Mouse (Mus musculus) CH12.LX (cell line): ENCODE data around the gene Trpm3. TPM values are rescaled to one million over a fixed set of nuclear protein-coding genes. Genes with fewer than 3 reads are reported as not detected.

Source experiments
- DNase-seq: peaks from one replicate; pipeline ENCODE4 v3.0.0-alpha.2; 2013; ENCODE audit errors: extremely low read depth
- H3K27ac ChIP-seq: 2 replicates; pipeline ENCODE4 v1.5.1; 2012; ENCODE audit warnings: low read depth, mild to moderate bottlenecking, control low read depth, moderate library complexity; ENCODE audit not compliant: insufficient read depth
- H3K27me3 ChIP-seq: replicated peaks from 2 replicates; pipeline ENCODE3; 2012; ENCODE audit warnings: inconsistent platforms
- H3K36me3 ChIP-seq, 2 experiments: replicated peaks in 1 of 2; 2 replicates each; pipeline versions ENCODE3 to v1.6.1; 2012; ENCODE audit warnings: inconsistent platforms in 1 of 2, low read length in 1 of 2, mild to moderate bottlenecking in 1 of 2, mixed read lengths in 1 of 2, moderate library complexity in 1 of 2; ENCODE audit not compliant: control insufficient read depth in 1 of 2, insufficient read depth in 1 of 2
- H3K4me1 ChIP-seq, 2 experiments: 2 replicates each; pipeline ENCODE4 v1.6.1; 2012; ENCODE audit warnings: inconsistent platforms in 1 of 2, moderate library complexity in 1 of 2; ENCODE audit not compliant: insufficient read depth in 2 of 2, control insufficient read depth in 1 of 2
- H3K4me2 ChIP-seq: 2 replicates; pipeline ENCODE4 v1.6.1; 2012; ENCODE audit warnings: low read depth, mild to moderate bottlenecking, control low read depth; ENCODE audit not compliant: poor library complexity, insufficient read depth, severe bottlenecking
- H3K4me3 ChIP-seq, 3 experiments: fragments of 150-350 bp in 1 of 3; sonication (generic) in 1 of 3; replicated peaks in 1 of 3; 2 replicates each; pipeline versions ENCODE3 to v1.5.1; 2011 to 2012; ENCODE audit warnings: low read depth in 2 of 3, low read length in 2 of 3, mild to moderate bottlenecking in 2 of 3, moderate library complexity in 2 of 3, control low read depth in 1 of 3, improper control_type of control experiment in 1 of 3, inconsistent platforms in 1 of 3, mixed read lengths in 1 of 3; ENCODE audit not compliant: poor library complexity in 1 of 3
- H3K79me2 ChIP-seq: replicated peaks from 2 replicates; pipeline ENCODE4 v1.6.1; 2012; ENCODE audit warnings: mild to moderate bottlenecking, moderate library complexity; ENCODE audit not compliant: control insufficient read depth, poor library complexity, insufficient read depth, severe bottlenecking; ENCODE audit errors: extremely low read depth
- H3K9ac ChIP-seq: 2 replicates; pipeline ENCODE4 v1.6.1; 2012; ENCODE audit warnings: low read depth, mild to moderate bottlenecking, control low read depth, moderate library complexity; ENCODE audit not compliant: insufficient read depth
- H3K9me3 ChIP-seq: replicated peaks from 2 replicates; pipeline ENCODE3; 2012; ENCODE audit warnings: low read length, inconsistent platforms, mixed read lengths
- CHD1 ChIP-seq: IDR thresholded peaks from 2 replicates; pipeline ENCODE4 v1.6.1; 2012; ENCODE audit warnings: low read depth, low read length, improper control_type of control experiment, inconsistent platforms
- CTCF ChIP-seq, 2 experiments: IDR thresholded peaks in 1 of 2; conservative IDR thresholded peaks in 1 of 2; 2 replicates each; pipeline ENCODE4 v1.5.1; 2011 to 2012; ENCODE audit warnings: low read depth in 2 of 2, low read length in 2 of 2, improper control_type of control experiment in 1 of 2, inconsistent platforms in 1 of 2, mild to moderate bottlenecking in 1 of 2, moderate library complexity in 1 of 2
- E2F4 ChIP-seq: IDR thresholded peaks from 2 replicates; pipeline ENCODE4 v1.6.1; 2011; ENCODE audit warnings: low read depth, low read length, improper control_type of control experiment; ENCODE audit not compliant: insufficient replicate concordance
- ELF1 ChIP-seq: IDR thresholded peaks from 2 replicates; pipeline ENCODE4 v1.6.1; 2014; ENCODE audit warnings: low read depth, mild to moderate bottlenecking, inconsistent platforms, low read length, improper control_type of control experiment
- KAT2A ChIP-seq: IDR thresholded peaks from 2 replicates; pipeline ENCODE4 v1.6.1; 2012; ENCODE audit warnings: low read length, improper control_type of control experiment, inconsistent platforms; ENCODE audit not compliant: insufficient replicate concordance
- MAFK ChIP-seq: IDR thresholded peaks from 2 replicates; pipeline ENCODE4 v1.6.1; 2011; ENCODE audit warnings: low read length, improper control_type of control experiment; ENCODE audit not compliant: insufficient replicate concordance
- MAZ ChIP-seq: IDR thresholded peaks from 2 replicates; pipeline ENCODE4 v1.6.1; 2012; ENCODE audit warnings: low read depth, mild to moderate bottlenecking, inconsistent platforms, low read length, improper control_type of control experiment, moderate library complexity
- RAD21 ChIP-seq: IDR thresholded peaks from 2 replicates; pipeline ENCODE4 v1.6.1; 2011; ENCODE audit warnings: low read depth, mild to moderate bottlenecking, low read length, improper control_type of control experiment, moderate library complexity
- RCOR1 ChIP-seq: conservative IDR thresholded peaks from 2 replicates; pipeline ENCODE4 v1.6.1; 2012; ENCODE audit warnings: low read depth, mild to moderate bottlenecking, inconsistent platforms, low read length, improper control_type of control experiment
- SMC3 ChIP-seq: IDR thresholded peaks from 2 replicates; pipeline ENCODE4 v1.6.1; 2011; ENCODE audit warnings: low read depth, low read length, improper control_type of control experiment
- USF1 ChIP-seq: IDR thresholded peaks from 2 replicates; pipeline ENCODE4 v1.6.1; 2014; ENCODE audit warnings: low read depth, mild to moderate bottlenecking, inconsistent platforms, low read length, improper control_type of control experiment
- ZKSCAN1 ChIP-seq: IDR thresholded peaks from 2 replicates; pipeline ENCODE4 v1.6.1; 2012; ENCODE audit warnings: low read depth, inconsistent platforms, low read length, improper control_type of control experiment, borderline replicate concordance
- dilution Hi-C: fragments of 300-500 bp; cut with MboI; formaldehyde crosslinking; loops from 2 replicates; pipeline ENCODE4 v1.14.3; 2020; ENCODE audit warnings: low sequenced_read_pairs; ENCODE audit not compliant: extremely low pct_unique_long_range_greater_than_20kb, extremely low pct_ligation_motif_present
- in situ Hi-C: fragments of 300-500 bp; cut with MboI; formaldehyde crosslinking; loops from 3 replicates; pipeline ENCODE4 v1.14.3; 2019; ENCODE audit warnings: low sequenced_read_pairs, low pct_ligation_motif_present, low pct_unique_long_range_greater_than_20kb, mixed read lengths
- polyA plus RNA-seq: library from polyadenylated mRNA; unstranded; fragments of >175 nt; gene quantifications from 2 replicates; pipeline ENCODE4 v1.2.1, GENCODE M21; 2012; ENCODE audit warnings: low read depth; ENCODE audit not compliant: insufficient read length
- total RNA-seq, 2 experiments: library from RNA; depleted of rRNA; stranded (reverse); fragments of 300-350 nt in 1 of 2; fragments of >200 nt in 1 of 2; gene quantifications; 2 replicates each; pipeline ENCODE4 v1.2.3; 2012 to 2014

Trpm3 gene
- total and polyA plus RNA-seq, 3 experiments: 0.01 TPM; not detected in 2

DNA sequence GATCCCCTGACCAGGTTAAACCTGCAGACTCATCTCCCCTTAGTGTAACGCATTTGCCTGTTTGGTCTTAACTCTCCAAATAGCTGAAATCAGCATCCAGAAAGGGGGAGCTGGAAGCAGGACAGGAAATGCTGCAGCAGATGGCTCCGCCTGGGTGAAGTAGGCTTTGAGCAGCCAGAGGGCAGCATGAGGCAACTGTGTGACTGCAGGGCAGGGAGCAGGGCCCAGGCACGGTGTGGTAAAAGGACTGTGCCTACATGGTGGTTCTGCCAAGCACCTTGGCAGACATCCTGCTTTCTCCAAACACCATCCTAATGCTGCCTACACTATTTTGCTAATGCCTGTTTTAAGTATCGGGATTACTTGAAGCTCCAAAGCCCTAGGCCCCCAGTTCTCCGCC, 801.6 kb downstream of the Trpm3 start:
- H3K9me3 ChIP-seq: no peaks in the 10 kb centered on the region
- H3K4me2 ChIP-seq: no peak overlapping the region
- no peaks in the 10 kb centered on the region for H3K4me1 ChIP-seq
- DNase-seq: no peak
- H3K27ac ChIP-seq: no peak overlapping the region
- no peaks in the 10 kb centered on the region for H3K79me2 ChIP-seq
- in situ Hi-C loops: no loop called here
- H3K9ac ChIP-seq: no peak overlapping the region
- H3K27me3 ChIP-seq: no peaks in the 10 kb centered on the region
- TF ChIP-seq ZKSCAN1 (no peak), RCOR1 (no peak), CTCF (conservative IDR thresholded peaks at IDR 0.05 in 1 of 2, IDR thresholded peaks at IDR 0.05 in 1 of 2; ENCODE audit: low read depth in 2 of 2, low read length in 2 of 2) (peak in 1 of 2 experiments; percentile 46; a peak in 2 of 4 replicates), RAD21 (peak; percentile 35), SMC3 (peak; percentile 37)
- TF ChIP-seq, all 38 proteins: peak for 3
- dilution Hi-C loops: no loop called here
- Histone ChIP-seq H3K36me3 (no peaks in the 10 kb centered on the region), H3K4me3 (no peak overlapping the region)

DNA sequence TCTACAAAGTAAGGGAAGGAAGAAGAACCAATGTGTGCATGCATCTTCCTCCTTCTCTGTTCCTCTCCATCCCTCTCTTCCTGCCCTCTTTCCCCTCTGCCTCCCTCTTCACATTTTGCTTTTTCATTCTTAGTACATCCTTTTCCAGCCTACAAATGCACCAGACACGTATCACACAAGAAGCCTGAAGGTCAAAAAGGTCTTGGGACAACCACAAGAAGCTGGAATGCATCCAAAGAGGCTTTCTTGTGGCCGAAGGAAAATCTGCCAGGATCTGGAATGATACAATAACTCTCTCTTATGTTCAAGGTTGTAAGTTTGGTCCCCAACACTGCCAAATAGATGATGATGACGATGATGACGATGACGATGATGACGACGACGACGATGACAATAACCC, 802.1 kb downstream of the Trpm3 start:
- Histone ChIP-seq H3K27ac (no peak overlapping the region), H3K9ac (no peak overlapping the region), H3K79me2 (no peaks in the 10 kb centered on the region), H3K4me2 (no peak overlapping the region), H3K9me3 (no peaks in the 10 kb centered on the region), H3K4me3 (no peak overlapping the region), H3K27me3 (no peaks in the 10 kb centered on the region), H3K36me3 (no peaks in the 10 kb centered on the region), H3K4me1 (no peaks in the 10 kb centered on the region)
- in situ Hi-C loops: no loop called here
- DNase-seq: no peak
- dilution Hi-C loops: no loop called here
- TF ChIP-seq ELF1 (no peak), MAZ (no peak), ZKSCAN1 (no peak), CHD1 (no peak), KAT2A (no peak), E2F4 (no peak)

DNA sequence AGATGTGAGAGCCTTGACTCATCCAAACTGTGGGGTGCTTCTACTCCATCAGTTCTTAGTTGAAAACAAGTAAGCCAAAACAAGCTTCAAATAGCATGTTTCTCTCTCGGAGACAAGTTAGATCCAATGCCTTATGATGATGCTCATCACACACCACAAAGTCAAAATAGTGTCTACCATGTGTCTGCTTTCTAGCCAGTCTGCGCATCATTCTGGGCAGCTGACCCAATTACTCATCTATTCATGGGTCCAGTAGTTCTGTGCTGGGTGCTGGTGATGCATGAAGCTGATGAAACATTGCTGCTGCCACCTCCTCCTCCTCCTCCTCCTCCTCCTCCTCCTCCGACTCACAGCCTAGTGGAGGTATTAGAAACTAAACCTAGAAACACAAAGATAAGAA, 813.6 kb downstream of the Trpm3 start:
- Histone ChIP-seq H3K27me3 (no peaks in the 10 kb centered on the region), H3K36me3 (no peaks in the 10 kb centered on the region), H3K4me1 (peaks cover 0 to 6% of the 10 kb centered on the region in 2 experiments; a peak in 2 of 4 replicates), H3K9me3 (no peaks in the 10 kb centered on the region), H3K4me2 (no peak overlapping the region), H3K4me3 (no peak overlapping the region), H3K9ac (no peak overlapping the region), H3K79me2 (no peaks in the 10 kb centered on the region), H3K27ac (no peak overlapping the region)
- in situ Hi-C loops (no loop called here), dilution Hi-C loops (no loop called here)
- DNase-seq: no peak
- no peak for TF ChIP-seq MAFK
- TF ChIP-seq USF1: no peak
